Mouse (Mus musculus) embryonic fibroblast, embryonic 13.5 days (primary cell): ENCODE results near the gene Pnp2.

Source experiments
- CTCF ChIP-seq: IDR thresholded peaks from 2 replicates; pipeline ENCODE4 v1.5.1; 2011; ENCODE audit warnings: mild to moderate bottlenecking, control low read depth, low read length, moderate library complexity, borderline replicate concordance; ENCODE audit not compliant: insufficient read depth
- POLR2A ChIP-seq: IDR thresholded peaks from 2 replicates; pipeline ENCODE4 v1.6.1; 2011; ENCODE audit warnings: low read depth, mild to moderate bottlenecking, control low read depth, low read length, moderate library complexity

DNA sequence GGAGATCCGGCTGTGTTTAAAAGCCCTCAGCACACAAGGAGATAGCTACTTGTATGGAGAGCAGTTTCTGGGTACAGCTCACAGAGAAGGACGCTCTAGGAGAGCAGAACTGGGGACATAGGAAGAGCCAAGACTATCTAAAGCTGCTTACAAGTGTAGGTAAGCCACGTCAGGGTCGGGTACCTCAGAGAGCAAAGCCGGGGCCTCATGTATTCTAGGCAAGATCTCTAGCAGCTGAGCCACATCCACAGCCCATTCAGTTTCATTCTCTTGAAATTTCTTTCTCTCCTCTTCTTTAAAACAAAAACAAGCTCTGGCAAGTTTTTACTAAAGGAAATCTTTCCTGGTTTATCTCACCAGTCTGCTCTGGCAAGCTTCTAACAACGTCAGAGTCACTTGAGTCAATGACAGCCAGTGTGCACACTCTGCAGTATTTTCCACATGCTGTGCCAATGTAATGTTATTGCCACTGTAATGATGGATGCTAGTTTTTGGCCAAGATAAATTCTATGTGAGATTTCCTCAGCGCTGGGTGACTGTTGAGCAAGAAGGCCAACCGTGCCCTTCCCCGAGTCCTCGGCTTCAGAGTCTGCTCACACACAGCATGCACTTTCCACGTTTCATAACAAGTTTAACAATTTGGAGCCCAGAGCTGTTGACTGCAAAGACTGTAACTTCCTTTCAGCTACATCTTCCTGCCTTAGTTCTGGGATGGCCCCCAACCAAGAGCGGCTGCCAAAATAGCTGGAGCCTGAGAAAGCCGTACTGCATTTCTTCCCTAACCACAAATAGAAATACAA lies 52.3 kb downstream of the Pnp2 start:
- TF ChIP-seq CTCF (no peak), POLR2A (no peak)
